Mouse (Mus musculus) left cerebral cortex, adult 9 months (tissue): ENCODE data around the gene Mia2.

Source experiments
- DNase-seq, 2 experiments: peaks; one replicate each; pipeline ENCODE4 v3.0.0; 2022; ENCODE audit warnings: low spot score in 2 of 2

The Mia2 gene

GRCm38 (mm10) chr12:59104771-59105170 lies 9.2 kb downstream of the Mia2 start:
- no peak for DNase-seq

GRCm38 (mm10) chr12:59105914-59106313 lies 10.3 kb downstream of the Mia2 start:
- no peak for DNase-seq

GRCm38 (mm10) chr12:59106491-59106890 lies 10.9 kb downstream of the Mia2 start:
- DNase-seq, result no peak

GRCm38 (mm10) chr12:59107926-59108325 lies 12.3 kb downstream of the Mia2 start:
- no peak for DNase-seq

GRCm38 (mm10) chr12:59117184-59117583 lies 21.6 kb downstream of the Mia2 start:
- peak in 1 of 2 experiments; percentile 17 for DNase-seq

- DNase-seq, result no peak
These were observed 29.8 kb downstream of the Mia2 start for GRCm38 (mm10) chr12:59125426-59125825.

GRCm38 (mm10) chr12:59128501-59128900 lies 32.9 kb downstream of the Mia2 start:
- no peak for DNase-seq

GRCm38 (mm10) chr12:59129038-59129437 lies 33.4 kb downstream of the Mia2 start:
- no peak for DNase-seq

GRCm38 (mm10) chr12:59129592-59129991 lies 34.0 kb downstream of the Mia2 start:
- DNase-seq, result peak in 1 of 2 experiments; percentile 14

- DNase-seq, result no peak
These were observed 34.6 kb downstream of the Mia2 start for GRCm38 (mm10) chr12:59130249-59130648.

GRCm38 (mm10) chr12:59130651-59131577 lies 35.3 kb downstream of the Mia2 start:
- DNase-seq, result peak; percentile 83 to 92

GRCm38 (mm10) chr12:59131578-59131946 lies 36.0 kb downstream of the Mia2 start:
- no peak for DNase-seq

GRCm38 (mm10) chr12:59132462-59132861 lies 36.9 kb downstream of the Mia2 start:
- no peak for DNase-seq

- no peak for DNase-seq
These were observed 37.3 kb downstream of the Mia2 start for GRCm38 (mm10) chr12:59132940-59133339.

GRCm38 (mm10) chr12:59133437-59133999 lies 37.9 kb downstream of the Mia2 start:
- no peak for DNase-seq

- no peak for DNase-seq
These were observed 39.5 kb downstream of the Mia2 start for GRCm38 (mm10) chr12:59135096-59135495.

GRCm38 (mm10) chr12:59135533-59136300 lies 40.1 kb downstream of the Mia2 start:
- no peak for DNase-seq

- no peak for DNase-seq
These were observed 41.4 kb downstream of the Mia2 start for GRCm38 (mm10) chr12:59137031-59137430.

GRCm38 (mm10) chr12:59139372-59139771 lies 43.8 kb downstream of the Mia2 start:
- DNase-seq, result no peak

- DNase-seq, result no peak
These were observed 49.5 kb downstream of the Mia2 start for GRCm38 (mm10) chr12:59145130-59145529.

GRCm38 (mm10) chr12:59149691-59150090 lies 54.1 kb downstream of the Mia2 start:
- no peak for DNase-seq

GRCm38 (mm10) chr12:59161091-59161490 lies 65.5 kb downstream of the Mia2 start:
- DNase-seq, result no peak
